Mouse (Mus musculus) spleen, adult 2 months (tissue): ENCODE measurements around the gene Nepn.

ENCODE experiments used
- CTCF ChIP-seq: fragments of 200-500 bp; IDR thresholded peaks from 2 replicates; pipeline ENCODE4 v1.5.1; 2011; ENCODE audit warnings: mild to moderate bottlenecking, inconsistent platforms; ENCODE audit not compliant: insufficient read depth, insufficient read length, insufficient replicate concordance; ENCODE audit errors: extremely low read depth
- POLR2A ChIP-seq: fragments of 200-500 bp; IDR thresholded peaks from 2 replicates; pipeline ENCODE4 v1.6.1; 2011; ENCODE audit warnings: low read depth, low read length, inconsistent platforms

GRCm38 (mm10) chr10:52377813-52378212, 11.0 kb upstream of the Nepn start:
- TF ChIP-seq CTCF (no peak), POLR2A (no peak)
